Mouse (Mus musculus) brain, embryonic 14.5 days (tissue): Measurements from ENCODE around the gene Fam149b.

Experiments used
- CTCF ChIP-seq: fragments of 200-500 bp; IDR thresholded peaks from 2 replicates; pipeline ENCODE4 v1.5.1; 2012; ENCODE audit warnings: inconsistent platforms, mild to moderate bottlenecking, moderate library complexity, borderline replicate concordance; ENCODE audit not compliant: insufficient read depth, insufficient read length; ENCODE audit errors: extremely low read depth
- POLR2A ChIP-seq: fragments of 200-500 bp; IDR thresholded peaks from 2 replicates; pipeline ENCODE4 v1.6.1; 2012; ENCODE audit warnings: mild to moderate bottlenecking, inconsistent platforms, borderline replicate concordance; ENCODE audit not compliant: poor library complexity, insufficient read depth, insufficient read length, severe bottlenecking; ENCODE audit errors: extremely low read depth

- no peak for TF ChIP-seq CTCF
- no peak for TF ChIP-seq POLR2A
Observed at GRCm38 (mm10) chr14:20324196-20324595, 23.8 kb upstream of the Fam149b start.
